Comparison of ENCODE assay signal across 35 mouse cellular contexts in the genomic region with DNA sequence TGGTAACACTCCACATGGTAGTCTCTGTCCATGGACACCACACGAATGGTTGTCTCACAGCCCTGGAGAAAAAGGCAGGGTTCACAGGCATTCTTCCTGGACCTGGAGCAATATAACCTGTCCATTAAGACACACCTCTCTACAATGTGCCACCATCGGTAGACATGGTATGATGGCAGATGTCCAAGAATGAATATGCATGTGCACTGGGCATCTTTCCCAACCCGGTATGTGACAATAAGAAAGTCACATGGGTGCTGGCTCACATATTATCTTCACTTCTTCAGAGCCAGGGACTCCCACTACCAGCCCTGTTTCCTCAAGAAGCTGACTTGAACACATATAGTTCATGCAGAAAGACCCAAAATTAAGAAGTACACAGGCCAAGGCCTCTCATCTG. TPM values are rescaled to one million over a fixed set of nuclear protein-coding genes. Genes with fewer than 3 reads are reported as not detected.
DNase-seq lines count a peak whose midpoint lies in the region; ATAC-seq and TF ChIP-seq lines count a peak whose summit lies in the region.
"Had no signal": no experiment of that assay in that cellular context is flagged by ENCODE, and none has a peak within 500 bp of the region (broad histone marks: within the 10 kb centered on the region; RNA-seq: fewer than 3 reads in every experiment).

No protein-coding gene starts in this region.

- H3K4me3 ChIP-seq in forebrain, embryonic 14.5 days (ENCODE audit: low read depth, low read length), result no peak overlapping the region
- H3K4me3 ChIP-seq in forebrain, embryonic 15.5 days, result no peak overlapping the region
- no peak overlapping the region for H3K4me3 ChIP-seq in kidney, embryonic 16.5 days (ENCODE audit: low read length)
- no peak overlapping the region for H3K4me3 ChIP-seq in midbrain, postnatal 0 days (ENCODE audit: low read depth, low read length)
- no peak overlapping the region for H3K4me3 ChIP-seq in midbrain, embryonic 15.5 days
- H3K4me3 ChIP-seq: embryonic facial prominence, embryonic 12.5 days; hindbrain, embryonic 10.5 days; kidney, embryonic 15.5 days; neural tube, embryonic 15.5 days had no signal

- H3K4me2 ChIP-seq in forebrain, embryonic 14.5 days (ENCODE audit: low read length), result no peak overlapping the region
- H3K4me2 ChIP-seq in forebrain, embryonic 15.5 days (replicated peaks), result no peak overlapping the region
- H3K4me2 ChIP-seq in kidney, embryonic 16.5 days (replicated peaks; ENCODE audit: low read depth, low read length), result no peak overlapping the region
- H3K4me2 ChIP-seq in midbrain, postnatal 0 days (ENCODE audit: low read depth, low read length, poor library complexity, severe bottlenecking), result no peak overlapping the region
- no peak overlapping the region for H3K4me2 ChIP-seq in midbrain, embryonic 15.5 days
- H3K4me2 ChIP-seq: embryonic facial prominence, embryonic 12.5 days; kidney, embryonic 15.5 days; neural tube, embryonic 15.5 days had no signal

- H3K9me3 ChIP-seq in forebrain, embryonic 14.5 days (replicated peaks; ENCODE audit: control insufficient read depth, low read length), result no peaks in the 10 kb centered on the region
- no peaks in the 10 kb centered on the region for H3K9me3 ChIP-seq in forebrain, embryonic 15.5 days
- no peaks in the 10 kb centered on the region for H3K9me3 ChIP-seq in kidney, embryonic 16.5 days (ENCODE audit: low read length)
- H3K9me3 ChIP-seq in midbrain, postnatal 0 days (ENCODE audit: low read length), result no peaks in the 10 kb centered on the region
- no peaks in the 10 kb centered on the region for H3K9me3 ChIP-seq in midbrain, embryonic 15.5 days
- H3K9me3 ChIP-seq: embryonic facial prominence, embryonic 12.5 days; hindbrain, embryonic 10.5 days; kidney, embryonic 15.5 days; neural tube, embryonic 15.5 days had no signal

- H3K27me3 ChIP-seq in forebrain, embryonic 14.5 days (replicated peaks; ENCODE audit: control insufficient read depth, insufficient read depth, low read length), result no peaks in the 10 kb centered on the region
- no peaks in the 10 kb centered on the region for H3K27me3 ChIP-seq in forebrain, embryonic 15.5 days
- H3K27me3 ChIP-seq in kidney, embryonic 16.5 days (ENCODE audit: insufficient read depth, low read length), result no peaks in the 10 kb centered on the region
- no peaks in the 10 kb centered on the region for H3K27me3 ChIP-seq in midbrain, postnatal 0 days (ENCODE audit: insufficient read depth, low read length)
- H3K27me3 ChIP-seq in midbrain, embryonic 15.5 days (replicated peaks), result no peaks in the 10 kb centered on the region
- H3K27me3 ChIP-seq: embryonic facial prominence, embryonic 12.5 days; kidney, embryonic 15.5 days; neural tube, embryonic 15.5 days had no signal

- no peak for ATAC-seq in forebrain, embryonic 14.5 days
- no peak; the same call in 1 of the 2 replicates for ATAC-seq in forebrain, embryonic 15.5 days (replicated peaks)
- ATAC-seq in kidney, embryonic 16.5 days (ENCODE audit: low FRiP score, low TSS enrichment), result no peak
- no peak for ATAC-seq in midbrain, postnatal 0 days (ENCODE audit: low FRiP score)
- no peak for ATAC-seq in midbrain, embryonic 15.5 days (replicated peaks)
- ATAC-seq in inflammation-experienced regulatory T-cells, adult 6 months, result no peak
- ATAC-seq: CD4-positive, CD25-positive, alpha-beta regulatory T cell, adult 4 months had no signal

- no peaks in the 10 kb centered on the region; the same call in 1 of the 2 replicates for H3K4me1 ChIP-seq in forebrain, embryonic 14.5 days (ENCODE audit: control insufficient read depth, insufficient read depth, low read length)
- no peaks in the 10 kb centered on the region for H3K4me1 ChIP-seq in forebrain, embryonic 15.5 days
- H3K4me1 ChIP-seq in kidney, embryonic 16.5 days (ENCODE audit: insufficient read depth, low read length), result no peaks in the 10 kb centered on the region
- H3K4me1 ChIP-seq in midbrain, postnatal 0 days (ENCODE audit: insufficient read depth, low read length), result no peaks in the 10 kb centered on the region
- no peaks in the 10 kb centered on the region for H3K4me1 ChIP-seq in midbrain, embryonic 15.5 days
- H3K4me1 ChIP-seq: hindbrain, embryonic 10.5 days; neural tube, embryonic 15.5 days had no signal

- H3K27ac ChIP-seq in forebrain, embryonic 14.5 days (ENCODE audit: low read depth, low read length), result no peak overlapping the region
- no peak overlapping the region for H3K27ac ChIP-seq in forebrain, embryonic 15.5 days (replicated peaks)
- no peak overlapping the region for H3K27ac ChIP-seq in kidney, embryonic 16.5 days (ENCODE audit: low read length)
- H3K27ac ChIP-seq in midbrain, postnatal 0 days (ENCODE audit: low read depth, low read length), result no peak overlapping the region
- H3K27ac ChIP-seq in midbrain, embryonic 15.5 days, result no peak overlapping the region
- H3K27ac ChIP-seq: embryonic facial prominence, embryonic 12.5 days; hindbrain, embryonic 10.5 days; kidney, embryonic 15.5 days; liver, embryonic 14.5 days; neural tube, embryonic 15.5 days had no signal

- peak; percentile 39 for DNase-seq in forebrain, embryonic 14.5 days (ENCODE audit: low spot score)
- peak; percentile 21 for DNase-seq in kidney, adult 18-20 months
- peak; percentile 26 for DNase-seq in midbrain, postnatal 0 days (ENCODE audit: low spot score)
- DNase-seq: adrenal gland, postnatal 14 days; cerebellum, adult 18-20 months; cerebellum, postnatal 25 days; gastrocnemius, postnatal 10 days; heart, postnatal 14 days; kidney, postnatal 4 days; layer of hippocampus, postnatal 36 days; liver; lung, adult 2 months; lung, postnatal 14 days; retina, postnatal 1 day; right cerebral cortex, postnatal 14 days; thymus, postnatal 4 days had no signal

- no peak for TF ChIP-seq CTCF in midbrain, postnatal 0 days (IDR thresholded peaks at IDR 0.05)

- 58% methylated on average over 3 of the region's 3 CpGs for WGBS in forebrain, embryonic 14.5 days
- WGBS in forebrain, embryonic 15.5 days, result 56% methylated on average over 3 of the region's 3 CpGs
- 94% methylated on average over 3 of the region's 3 CpGs for WGBS in kidney, embryonic 16.5 days
- WGBS in midbrain, postnatal 0 days, result 70% methylated on average over 3 of the region's 3 CpGs
- WGBS in midbrain, embryonic 15.5 days, result 80% methylated on average over 3 of the region's 3 CpGs

- no peak overlapping the region for H3K9ac ChIP-seq in forebrain, embryonic 14.5 days (ENCODE audit: low read length)
- H3K9ac ChIP-seq in forebrain, embryonic 15.5 days (replicated peaks), result no peak overlapping the region
- H3K9ac ChIP-seq in kidney, embryonic 16.5 days (replicated peaks; ENCODE audit: low read length), result no peak overlapping the region
- H3K9ac ChIP-seq in midbrain, postnatal 0 days (replicated peaks; ENCODE audit: low read length, poor library complexity, severe bottlenecking), result no peak overlapping the region
- H3K9ac ChIP-seq in midbrain, embryonic 15.5 days, result no peak overlapping the region
- H3K9ac ChIP-seq: embryonic facial prominence, embryonic 12.5 days; kidney, embryonic 15.5 days; liver, embryonic 14.5 days; neural tube, embryonic 15.5 days had no signal

- peaks cover 52% of the 10 kb centered on the region for H3K36me3 ChIP-seq in forebrain, embryonic 14.5 days (ENCODE audit: control insufficient read depth, insufficient read depth, low read length)
- peaks cover 41% of the 10 kb centered on the region for H3K36me3 ChIP-seq in forebrain, embryonic 15.5 days
- H3K36me3 ChIP-seq in kidney, embryonic 16.5 days (ENCODE audit: insufficient read depth, low read length), result peaks cover 55% of the 10 kb centered on the region
- H3K36me3 ChIP-seq in midbrain, postnatal 0 days (ENCODE audit: insufficient read depth, low read length), result peaks cover 22% of the 10 kb centered on the region
- peaks cover 38% of the 10 kb centered on the region for H3K36me3 ChIP-seq in midbrain, embryonic 15.5 days (replicated peaks)

RNA-seq across cellular contexts. Expression of a gene that starts 16.5 kb away (rescaled TPM):
- 3.3 and 4.2 TPM in 2 replicates for polyA plus RNA-seq in forebrain, embryonic 14.5 days (2014; fragmentation: Nextera tagmentation; extraction: Ambion mirVana)
- 3.0 and 4.3 TPM in 2 replicates for polyA plus RNA-seq in forebrain, embryonic 15.5 days (2015; fragmentation: Nextera tagmentation; extraction: Ambion mirVana)
- 6.1 and 7.3 TPM in 2 replicates for polyA plus RNA-seq in kidney, embryonic 16.5 days (2015; fragmentation: Nextera tagmentation; extraction: Ambion mirVana)
- total RNA-seq in midbrain, postnatal 0 days (2014; rRNA removed), result 31.0 and 37.2 TPM in 2 replicates
- polyA plus RNA-seq in midbrain, postnatal 0 days (2015; fragmentation: Nextera tagmentation; extraction: Ambion mirVana), result 2.1 and 2.5 TPM in 2 replicates
- polyA plus RNA-seq in midbrain, embryonic 15.5 days (2015; fragmentation: Nextera tagmentation; extraction: Ambion mirVana), result 4.3 and 6.4 TPM in 2 replicates
- polyA plus RNA-seq in inflammation-experienced regulatory T-cells, adult 6 months (2017; shearing (Covaris generic)), result not detected
- polyA plus RNA-seq: CD4-positive, CD25-positive, alpha-beta regulatory T cell, adult 4 months had no signal

RNA-seq across cellular contexts. Expression of a gene that starts 21.4 kb away (rescaled TPM):
- not detected in 2 replicates for polyA plus RNA-seq in forebrain, embryonic 14.5 days (2014; fragmentation: Nextera tagmentation; extraction: Ambion mirVana)
- not detected in 2 replicates for polyA plus RNA-seq in forebrain, embryonic 15.5 days (2015; fragmentation: Nextera tagmentation; extraction: Ambion mirVana)
- polyA plus RNA-seq in kidney, embryonic 16.5 days (2015; fragmentation: Nextera tagmentation; extraction: Ambion mirVana), result not detected in 2 replicates
- not detected in 2 replicates for total RNA-seq in midbrain, postnatal 0 days (2014; rRNA removed)
- not detected in 2 replicates for polyA plus RNA-seq in midbrain, postnatal 0 days (2015; fragmentation: Nextera tagmentation; extraction: Ambion mirVana)
- polyA plus RNA-seq in midbrain, embryonic 15.5 days (2015; fragmentation: Nextera tagmentation; extraction: Ambion mirVana), result not detected in 2 replicates
- not detected for polyA plus RNA-seq in inflammation-experienced regulatory T-cells, adult 6 months (2017; shearing (Covaris generic))
- total RNA-seq: adrenal gland, postnatal 14 days; gastrocnemius, postnatal 10 days; heart, postnatal 14 days; layer of hippocampus, postnatal 36 days; left cerebral cortex, postnatal 10 days had no signal
- polyA plus RNA-seq: CD4-positive, CD25-positive, alpha-beta regulatory T cell, adult 4 months; embryonic facial prominence, embryonic 12.5 days; forebrain, embryonic 11.5 days; gonadal fat pad, adult 2 months; heart, embryonic 14.5 days; hindbrain, embryonic 10.5 days; kidney, embryonic 15.5 days; limb, embryonic 11.5 days; liver, embryonic 14.5 days; lung, adult 2 months; neural tube, embryonic 15.5 days; small intestine, adult 2 months; stomach, embryonic 14.5 days; testis, adult 2 months; thymus, postnatal 0 days had no signal

RNA-seq across cellular contexts. Expression of a gene that starts 52.8 kb away (rescaled TPM):
- 199 and 213 TPM in 2 replicates for polyA plus RNA-seq in forebrain, embryonic 14.5 days (2014; fragmentation: Nextera tagmentation; extraction: Ambion mirVana)
- 202 and 208 TPM in 2 replicates for polyA plus RNA-seq in forebrain, embryonic 15.5 days (2015; fragmentation: Nextera tagmentation; extraction: Ambion mirVana)
- polyA plus RNA-seq in kidney, embryonic 16.5 days (2015; fragmentation: Nextera tagmentation; extraction: Ambion mirVana), result 212 and 216 TPM in 2 replicates
- 142 and 145 TPM in 2 replicates for total RNA-seq in midbrain, postnatal 0 days (2014; rRNA removed)
- 119 and 120 TPM in 2 replicates for polyA plus RNA-seq in midbrain, postnatal 0 days (2015; fragmentation: Nextera tagmentation; extraction: Ambion mirVana)
- polyA plus RNA-seq in midbrain, embryonic 15.5 days (2015; fragmentation: Nextera tagmentation; extraction: Ambion mirVana), result 169 and 180 TPM in 2 replicates
- polyA plus RNA-seq in inflammation-experienced regulatory T-cells, adult 6 months (2017; shearing (Covaris generic)), result 10 to 100 TPM; 74.4 to 98.1 (median 87.7) TPM
